Mouse (Mus musculus) CD4-positive, CD25-positive, alpha-beta regulatory T cell (primary cell): Measurements from ENCODE around the gene Wdr91. TPM values are rescaled to one million over a fixed set of nuclear protein-coding genes. Genes with fewer than 3 reads are reported as not detected.

Source experiments
- polyA plus RNA-seq: library from polyadenylated mRNA; unstranded; fragments of 100-300 nt; shearing (Covaris generic); gene quantifications from one replicate; pipeline ENCODE4 v1.2.1, GENCODE M21; 2017

Gene Wdr91
- polyA plus RNA-seq, result 23.4 TPM

DNA sequence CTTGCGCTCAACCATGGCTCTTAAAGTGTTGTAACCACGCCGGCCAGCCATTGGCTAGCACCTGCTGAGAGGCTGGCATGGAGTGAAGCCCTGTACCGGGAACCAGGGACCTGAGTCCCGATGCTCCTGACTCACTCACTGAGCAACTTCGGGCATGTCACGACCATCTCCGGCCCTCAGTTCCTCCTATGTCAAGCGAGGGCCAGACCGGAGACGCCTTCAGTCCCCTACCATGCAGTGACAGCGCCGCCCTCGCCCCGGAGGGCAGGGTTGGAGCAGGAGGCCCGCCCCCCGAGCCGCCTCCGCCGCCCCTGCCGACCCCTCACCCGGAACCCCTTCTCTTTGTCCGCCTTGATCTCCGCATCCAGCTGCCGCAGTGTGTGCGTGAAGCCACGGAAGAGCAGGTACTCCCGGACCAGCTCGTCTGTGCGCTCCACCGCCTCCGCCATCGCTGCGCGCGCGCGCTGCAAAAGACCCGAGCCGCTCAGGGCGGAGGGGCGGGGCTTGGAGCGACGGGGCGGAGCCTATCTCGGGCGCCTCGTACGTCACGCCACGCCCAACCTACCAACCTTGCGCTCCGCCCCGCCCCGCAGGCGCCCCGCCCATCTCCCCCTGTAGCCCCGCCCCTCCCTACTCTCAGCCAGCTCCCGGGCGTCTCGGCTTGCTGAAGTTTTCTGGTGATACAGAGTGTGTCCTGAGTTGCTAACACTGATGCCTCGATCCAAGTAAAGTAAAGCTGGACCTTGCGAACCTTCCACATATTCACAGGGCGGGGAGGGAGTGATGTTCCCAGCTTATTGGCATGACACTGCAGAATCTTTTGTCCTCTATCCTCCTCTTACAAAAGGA lies at the start of gene Wdr91:
Gene Wdr91 (minus strand): TSS at position 506 of the 849 bp plus-strand sequence.

GRCm38 (mm10) chr6:34919956-34920355 lies 9.3 kb upstream of the Wdr91 start, which contains the start of gene Stra8:
Gene Stra8 (plus strand): TSS chr6:34920163.

DNA sequence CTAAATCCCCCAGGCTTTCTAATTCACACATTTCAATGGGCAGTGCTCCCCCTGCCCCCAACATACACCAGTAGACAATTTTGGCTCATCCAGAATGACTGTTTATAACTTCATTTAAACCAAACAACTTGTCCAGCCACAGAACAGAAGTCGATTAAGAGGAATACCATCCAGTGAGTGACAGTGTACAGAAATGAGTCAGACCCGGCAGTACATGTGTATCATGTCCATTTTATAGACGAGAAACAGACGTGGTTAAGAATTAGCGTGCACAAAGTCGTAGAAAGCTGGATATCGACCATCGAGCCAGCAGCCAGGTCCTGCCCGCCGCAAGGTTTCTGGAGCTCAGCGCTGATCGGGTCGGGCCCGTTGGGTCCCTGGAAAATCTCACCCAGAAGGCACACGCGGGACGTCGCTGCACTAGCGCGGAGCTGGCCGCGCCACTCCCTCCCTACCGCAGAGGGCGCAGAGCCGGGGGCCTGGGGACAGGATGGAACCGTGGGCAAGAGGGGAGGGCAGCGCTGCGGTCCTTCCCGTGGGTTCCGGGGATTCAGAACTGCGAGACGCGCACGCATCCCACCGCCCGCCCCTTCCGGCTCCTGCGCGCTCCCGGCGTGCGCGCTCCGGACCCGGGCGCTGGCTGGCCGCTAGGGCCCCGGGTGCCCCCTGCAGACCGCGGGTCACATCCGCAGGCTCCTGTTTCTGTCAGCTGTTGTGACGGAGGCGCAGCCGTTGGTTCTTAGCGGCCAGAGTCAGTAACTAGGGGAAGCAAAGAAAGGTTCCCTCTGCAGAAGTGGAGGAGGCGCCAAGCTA lies 33.0 kb downstream of the Wdr91 start, which contains the start of gene Cyren:
Gene Cyren (minus strand): TSS at position 552 of the 813 bp plus-strand sequence.

DNA sequence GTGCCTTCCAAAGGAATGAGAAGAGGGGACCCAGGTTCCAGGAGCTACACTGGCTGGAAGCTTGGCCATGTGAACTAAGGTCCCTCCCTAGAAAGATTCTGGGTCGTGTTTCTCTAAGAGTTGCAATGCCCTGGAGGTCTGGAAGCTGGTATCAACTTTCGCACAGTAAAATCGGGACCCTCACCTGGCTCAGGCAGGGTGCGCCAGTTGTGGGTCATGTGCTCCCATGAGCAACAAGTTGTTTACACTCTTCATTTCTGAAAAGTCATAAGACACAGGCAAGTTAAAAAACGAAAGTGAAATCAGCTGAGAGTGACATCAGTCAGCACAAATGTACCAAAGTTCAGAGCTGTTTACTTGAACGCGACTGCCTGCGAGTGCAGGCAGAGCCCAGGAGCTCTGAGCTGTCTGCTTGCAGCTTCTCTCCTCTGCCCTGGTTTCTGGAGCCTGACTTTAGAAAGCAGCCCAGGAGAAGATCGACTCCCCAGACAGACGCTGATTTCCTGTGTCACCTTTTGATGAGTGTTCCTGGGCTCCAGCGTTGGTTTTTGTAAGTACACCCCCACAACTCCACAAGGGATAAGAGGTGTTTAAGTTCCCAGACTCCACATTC lies 47.8 kb downstream of the Wdr91 start, which contains the start of gene Tmem140:
Gene Tmem140 (plus strand): TSS at position 356 of the 613 bp plus-strand sequence.

Other genes starting within 250 kb of the Wdr91 start
- gene Agbl3, start 130.4 kb downstream of the Wdr91 start, polyA plus RNA-seq, result 2.1 TPM
- gene Tmem140, start 47.7 kb downstream of the Wdr91 start, polyA plus RNA-seq, result 9.0 TPM
- 7.8 TPM for gene Cyren, start 32.8 kb downstream of the Wdr91 start, polyA plus RNA-seq
- not detected for gene Stra8, start 9.3 kb upstream of the Wdr91 start, polyA plus RNA-seq
- 1.3 TPM for gene Slc23a4, start 77.5 kb upstream of the Wdr91 start, polyA plus RNA-seq
- 57.1 TPM for gene Cnot4, start 222.8 kb upstream of the Wdr91 start, polyA plus RNA-seq